Mouse (Mus musculus): ENCODE data around the gene Galm. TPM values are rescaled to one million over a fixed set of nuclear protein-coding genes. Genes with fewer than 3 reads are reported as not detected.
"Not testable (repeated sequence)": the region's sequence is repeated elsewhere in the genome, so short reads cannot be mapped to it uniquely, and the experiment has no call there.

Gene Galm
- polyA plus RNA-seq, 1 experiment from 2014 or later: 3.4 TPM

DNA sequence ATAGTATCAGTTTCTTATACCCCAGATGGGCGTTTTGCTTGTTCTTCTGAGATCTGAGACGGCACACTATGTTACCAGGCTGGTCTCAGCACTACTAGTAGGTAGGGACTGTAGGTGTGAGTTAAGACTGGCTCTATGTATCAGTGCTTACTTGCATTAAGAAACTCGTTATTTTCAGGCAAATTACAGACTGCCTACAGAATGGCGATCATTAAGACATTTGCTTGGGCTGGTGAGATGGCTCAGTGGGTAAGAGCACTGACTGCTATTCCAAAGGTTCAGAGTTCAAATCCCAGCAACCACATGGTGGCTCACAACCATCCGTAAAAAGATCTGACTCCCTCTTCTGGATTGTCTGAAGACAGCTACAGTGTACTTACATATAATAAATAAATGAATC lies 97.9 kb downstream of the Galm start:
- 0 out of 2 replicates have a peak, but pooled peaks have one; percentile 3 for ATAC-seq
- H3K9me3 ChIP-seq (replicated peaks); H3K27me3 ChIP-seq; H3K4me1 ChIP-seq: not testable (repeated sequence)
- H3K9ac ChIP-seq: peak overlapping the region; percentile 75
- 48% methylated on average over 5 of the region's 5 CpGs for WGBS
- peak overlapping the region; percentile 57 for H3K4me3 ChIP-seq
- peaks cover 20% of the 10 kb centered on the region; the same call in 1 of the 2 replicates for H3K36me3 ChIP-seq (ENCODE audit: poor library complexity, severe bottlenecking)
- peak overlapping the region; percentile 81; the same call in 1 of the 2 replicates for H3K27ac ChIP-seq
- H3K4me2 ChIP-seq: peak overlapping the region; percentile 80

DNA sequence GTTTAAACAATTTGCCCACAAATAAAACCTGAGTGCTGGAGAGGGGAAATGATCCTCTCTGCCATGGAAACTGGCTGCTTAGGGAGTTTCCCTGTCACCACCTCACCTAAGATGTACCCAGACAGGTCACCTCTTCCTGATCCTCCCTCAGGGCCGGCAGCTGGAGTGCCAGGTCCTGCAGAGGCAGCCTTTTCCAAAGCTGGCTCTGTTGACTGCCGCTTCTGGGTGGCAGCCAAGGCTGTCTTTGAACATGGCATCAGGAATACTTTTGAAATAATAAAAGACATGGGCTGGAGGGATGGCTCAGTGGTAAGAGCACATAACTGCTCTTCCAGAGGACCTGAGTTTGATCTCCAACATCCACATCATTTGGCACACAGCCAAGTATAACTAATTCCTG lies 102.1 kb downstream of the Galm start:
- H3K27ac ChIP-seq: no peak overlapping the region
- no peaks in the 10 kb centered on the region for H3K27me3 ChIP-seq
- 80% methylated on average over 2 of the region's 2 CpGs for WGBS
- peaks cover 5% of the 10 kb centered on the region for H3K4me1 ChIP-seq
- H3K9ac ChIP-seq: no peak overlapping the region
- ATAC-seq: no peak
- no peak overlapping the region for H3K4me3 ChIP-seq
- no peak overlapping the region for H3K4me2 ChIP-seq
- no peaks in the 10 kb centered on the region for H3K9me3 ChIP-seq (replicated peaks)
- peaks cover 22% of the 10 kb centered on the region; the same call in 1 of the 2 replicates for H3K36me3 ChIP-seq (ENCODE audit: poor library complexity, severe bottlenecking)

DNA sequence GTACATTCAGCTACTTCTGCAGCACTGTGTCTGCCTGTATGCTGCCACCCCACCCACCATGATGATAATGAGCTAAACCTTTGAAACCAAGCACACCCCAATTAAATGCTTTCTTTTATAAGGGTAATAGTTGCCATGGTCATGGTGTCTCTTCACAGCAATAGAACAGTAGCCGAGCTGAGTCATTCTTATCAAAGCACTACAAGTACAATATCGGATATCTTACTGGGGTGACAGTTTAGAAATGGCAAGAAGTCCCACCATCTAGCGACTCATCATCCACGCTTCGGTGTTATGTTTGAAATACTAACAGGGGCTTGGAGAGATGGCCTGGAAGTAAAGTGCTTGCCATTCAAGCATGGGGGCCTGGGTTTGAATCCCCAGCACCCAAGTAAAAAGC lies 106.6 kb downstream of the Galm start:
- H3K4me3 ChIP-seq: no peak overlapping the region
- no peaks in the 10 kb centered on the region for H3K9me3 ChIP-seq (replicated peaks)
- ATAC-seq: no peak
- WGBS: 90% methylated on average over 5 of the region's 5 CpGs
- no peaks in the 10 kb centered on the region for H3K4me1 ChIP-seq
- H3K4me2 ChIP-seq: no peak overlapping the region
- peaks cover 27% of the 10 kb centered on the region for H3K36me3 ChIP-seq (ENCODE audit: poor library complexity, severe bottlenecking)
- no peak overlapping the region for H3K9ac ChIP-seq
- no peaks in the 10 kb centered on the region for H3K27me3 ChIP-seq
- H3K27ac ChIP-seq: no peak overlapping the region

DNA sequence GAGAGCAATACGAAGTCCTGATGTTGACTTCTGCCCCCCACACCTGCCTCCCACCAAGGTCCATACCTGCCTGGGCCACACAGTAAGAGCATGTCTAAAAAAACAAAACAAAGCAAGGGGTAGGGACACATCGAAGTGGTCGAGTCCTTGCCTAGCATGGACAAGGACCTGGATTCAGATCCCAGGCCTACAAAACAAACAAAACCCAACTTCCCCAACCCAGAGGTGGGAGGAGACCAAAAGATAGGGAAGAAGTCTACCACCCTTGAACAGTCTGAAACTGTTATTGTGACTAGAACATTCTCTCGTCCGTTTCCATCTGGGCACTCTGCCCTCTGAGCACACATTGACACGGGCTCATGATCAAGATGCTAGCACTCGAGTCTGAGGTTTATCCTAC lies 107.1 kb downstream of the Galm start:
- Histone ChIP-seq H3K27me3 (no peaks in the 10 kb centered on the region), H3K4me2 (no peak overlapping the region), H3K4me3 (no peak overlapping the region), H3K27ac (no peak overlapping the region), H3K9ac (no peak overlapping the region), H3K36me3 (ENCODE audit: poor library complexity, severe bottlenecking) (peaks cover 27% of the 10 kb centered on the region), H3K4me1 (no peaks in the 10 kb centered on the region), H3K9me3 (replicated peaks) (no peaks in the 10 kb centered on the region)
- no peak for ATAC-seq
- WGBS: 93% methylated on average over 7 of the region's 7 CpGs

Other genes starting within 250 kb of the Galm start
- 31.8 and 36.4 TPM in 2 replicates for gene Atl2, start 231.3 kb upstream of the Galm start, polyA plus RNA-seq (2015; fragmentation: Nextera tagmentation; extraction: Ambion mirVana)
- gene Hnrnpll, start 65.1 kb upstream of the Galm start, polyA plus RNA-seq (2015; fragmentation: Nextera tagmentation; extraction: Ambion mirVana): 82.6 and 85.4 TPM in 2 replicates
- 747 and 755 TPM in 2 replicates for gene Srsf7, start 79.8 kb downstream of the Galm start, polyA plus RNA-seq (2015; fragmentation: Nextera tagmentation; extraction: Ambion mirVana)
- 0.11 and 0.13 TPM in 2 replicates for gene Ttc39d, start 80.0 kb downstream of the Galm start, polyA plus RNA-seq (2015; fragmentation: Nextera tagmentation; extraction: Ambion mirVana)
- 33.6 and 35.8 TPM in 2 replicates for gene Gemin6, start 97.0 kb downstream of the Galm start, polyA plus RNA-seq (2015; fragmentation: Nextera tagmentation; extraction: Ambion mirVana)
- gene Morn2, start 162.7 kb downstream of the Galm start, polyA plus RNA-seq (2015; fragmentation: Nextera tagmentation; extraction: Ambion mirVana): 49.0 and 51.0 TPM in 2 replicates
- gene Dhx57, start 163.0 kb downstream of the Galm start, polyA plus RNA-seq (2015; fragmentation: Nextera tagmentation; extraction: Ambion mirVana): 28.6 and 32.0 TPM in 2 replicates
- 0.65 and 0.96 TPM in 2 replicates for gene Arhgef33, start 179.9 kb downstream of the Galm start, polyA plus RNA-seq (2015; fragmentation: Nextera tagmentation; extraction: Ambion mirVana)
- 2.0 and 2.1 TPM in 2 replicates for gene Gm10190, start 246.1 kb downstream of the Galm start, polyA plus RNA-seq (2015; fragmentation: Nextera tagmentation; extraction: Ambion mirVana)

Measured in forebrain, embryonic 13.5 days (tissue).